Mouse (Mus musculus): ENCODE data around the gene Csn1s2a. TPM values are rescaled to one million over a fixed set of nuclear protein-coding genes. Genes with fewer than 3 reads are reported as not detected.
"Not testable (repeated sequence)": the region's sequence is repeated elsewhere in the genome, so short reads cannot be mapped to it uniquely, and the experiment has no call there.

The Csn1s2a gene
- not detected in 2 replicates for polyA plus RNA-seq (2014; fragmentation: Nextera tagmentation; extraction: Ambion mirVana)

GRCm38 (mm10) chr5:87774267-87774666 is at the start of gene Csn1s2a:
TSS of gene Csn1s2a (plus strand) at chr5:87774567.
- H3K27me3 ChIP-seq (ENCODE audit: control insufficient read depth, insufficient read depth, low read length) = no peaks in the 10 kb centered on the region
- no peak within 1 kb of the TSS for H3K9ac ChIP-seq (ENCODE audit: low read depth, low read length)
- H3K9me3 ChIP-seq (replicated peaks; ENCODE audit: control insufficient read depth, low read length) = no peaks in the 10 kb centered on the region
- no peaks in the 10 kb centered on the region for H3K36me3 ChIP-seq (ENCODE audit: control insufficient read depth, insufficient read depth, low read length)
- no peak within 1 kb of the TSS for H3K27ac ChIP-seq (ENCODE audit: low read depth, low read length)
- H3K4me1 ChIP-seq (ENCODE audit: control insufficient read depth, insufficient read depth, low read length) = no peaks in the 10 kb centered on the region
- no peak within 1 kb of the TSS for H3K4me2 ChIP-seq
- ATAC-seq (replicated peaks; ENCODE audit: insufficient number of reproducible peaks, low FRiP score, low TSS enrichment) = no peak
- 72% methylated on average over 1 of the region's 1 CpGs for WGBS (ENCODE audit: insufficient replicate concordance)
- no peak within 1 kb of the TSS for H3K4me3 ChIP-seq (ENCODE audit: low read depth, low read length)

DNA sequence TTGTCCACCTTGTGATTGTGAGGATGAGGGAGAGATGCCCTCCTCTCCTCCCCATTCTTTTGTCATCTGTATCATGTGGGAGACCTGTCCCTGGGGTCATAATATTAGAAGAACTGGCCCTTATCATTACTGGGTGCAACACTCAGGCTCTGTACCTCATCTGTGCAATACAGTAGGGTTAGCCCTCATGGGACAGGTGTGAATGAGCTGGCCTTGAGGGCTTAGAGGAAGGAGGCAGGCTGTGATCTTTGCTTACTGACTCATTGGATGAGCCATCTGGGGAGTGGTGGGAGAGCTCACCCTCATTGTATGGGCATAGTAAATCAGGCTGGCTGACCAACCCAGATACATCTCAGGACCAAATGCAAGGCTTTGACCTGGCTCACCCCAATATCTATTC is 39.5 kb upstream of the Csn1s2a start:
- ATAC-seq (replicated peaks; ENCODE audit: insufficient number of reproducible peaks, low FRiP score, low TSS enrichment) = no peak
- H3K36me3 ChIP-seq (ENCODE audit: control insufficient read depth, insufficient read depth, low read length) = no peaks in the 10 kb centered on the region
- H3K9me3 ChIP-seq (replicated peaks; ENCODE audit: control insufficient read depth, low read length) = no peaks in the 10 kb centered on the region
- no peak overlapping the region for H3K4me2 ChIP-seq
- H3K27ac ChIP-seq (ENCODE audit: low read depth, low read length) = no peak overlapping the region
- H3K27me3 ChIP-seq (ENCODE audit: control insufficient read depth, insufficient read depth, low read length) = no peaks in the 10 kb centered on the region
- no peaks in the 10 kb centered on the region for H3K4me1 ChIP-seq (ENCODE audit: control insufficient read depth, insufficient read depth, low read length)
- H3K9ac ChIP-seq (ENCODE audit: low read depth, low read length) = no peak overlapping the region
- H3K4me3 ChIP-seq (ENCODE audit: low read depth, low read length) = no peak overlapping the region

- WGBS (ENCODE audit: insufficient replicate concordance) = 93% methylated on average over 1 of the region's 1 CpGs
- no peak for ATAC-seq (replicated peaks; ENCODE audit: insufficient number of reproducible peaks, low FRiP score, low TSS enrichment)
- Histone ChIP-seq H3K4me3 (ENCODE audit: low read depth, low read length) (no peak overlapping the region), H3K9me3 (replicated peaks; ENCODE audit: control insufficient read depth, low read length) (no peaks in the 10 kb centered on the region), H3K36me3 (ENCODE audit: control insufficient read depth, insufficient read depth, low read length) (no peaks in the 10 kb centered on the region), H3K4me1 (ENCODE audit: control insufficient read depth, insufficient read depth, low read length) (no peaks in the 10 kb centered on the region), H3K27me3 (ENCODE audit: control insufficient read depth, insufficient read depth, low read length) (no peaks in the 10 kb centered on the region), H3K4me2 (no peak overlapping the region), H3K9ac (ENCODE audit: low read depth, low read length) (no peak overlapping the region), H3K27ac (ENCODE audit: low read depth, low read length) (no peak overlapping the region)
Observed at GRCm38 (mm10) chr5:87753471-87753870, 20.9 kb upstream of the Csn1s2a start.

DNA sequence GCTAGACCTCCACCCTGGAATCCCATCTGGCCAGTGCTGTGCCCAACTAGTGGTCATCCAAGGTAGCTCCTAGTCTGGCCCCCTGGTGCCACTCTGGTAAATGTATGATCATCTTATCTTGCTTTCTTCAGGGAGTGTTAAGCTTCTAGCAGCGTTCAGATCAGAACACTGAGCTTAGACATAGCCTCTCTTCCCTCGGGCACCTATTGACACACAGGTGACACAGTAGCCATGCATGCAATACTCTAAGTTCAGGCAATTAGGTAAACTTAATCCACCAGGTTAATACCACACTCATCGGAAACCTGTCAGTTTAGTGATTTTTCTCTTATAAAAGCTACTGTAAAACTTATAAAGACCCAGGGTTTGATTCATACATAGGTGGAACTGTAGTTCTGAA is 9.8 kb upstream of the Csn1s2a start:
- H3K4me1 ChIP-seq (ENCODE audit: control insufficient read depth, insufficient read depth, low read length) = no peaks in the 10 kb centered on the region
- 65% methylated on average over 3 of the region's 3 CpGs for WGBS (ENCODE audit: insufficient replicate concordance)

GRCm38 (mm10) chr5:87772151-87772550 is 2.2 kb upstream of the Csn1s2a start:
- H3K9me3 ChIP-seq (replicated peaks; ENCODE audit: control insufficient read depth, low read length); H3K4me3 ChIP-seq (ENCODE audit: low read depth, low read length); H3K27ac ChIP-seq (ENCODE audit: low read depth, low read length); H3K27me3 ChIP-seq (ENCODE audit: control insufficient read depth, insufficient read depth, low read length); H3K4me1 ChIP-seq (ENCODE audit: control insufficient read depth, insufficient read depth, low read length); H3K36me3 ChIP-seq (ENCODE audit: control insufficient read depth, insufficient read depth, low read length); ATAC-seq (replicated peaks; ENCODE audit: insufficient number of reproducible peaks, low FRiP score, low TSS enrichment); H3K4me2 ChIP-seq; H3K9ac ChIP-seq (ENCODE audit: low read depth, low read length): not testable (repeated sequence)
- 44% methylated on average over 2 of the region's 2 CpGs for WGBS (ENCODE audit: insufficient replicate concordance)

More for the DNA sequence above, 9.8 kb upstream of the Csn1s2a start:
- Histone ChIP-seq H3K27me3 (ENCODE audit: control insufficient read depth, insufficient read depth, low read length) (no peaks in the 10 kb centered on the region), H3K4me3 (ENCODE audit: low read depth, low read length) (no peak overlapping the region), H3K9me3 (replicated peaks; ENCODE audit: control insufficient read depth, low read length) (no peaks in the 10 kb centered on the region), H3K4me2 (no peak overlapping the region), H3K36me3 (ENCODE audit: control insufficient read depth, insufficient read depth, low read length) (no peaks in the 10 kb centered on the region), H3K9ac (ENCODE audit: low read depth, low read length) (no peak overlapping the region), H3K27ac (ENCODE audit: low read depth, low read length) (no peak overlapping the region)
- no peak for ATAC-seq (replicated peaks; ENCODE audit: insufficient number of reproducible peaks, low FRiP score, low TSS enrichment)

DNA sequence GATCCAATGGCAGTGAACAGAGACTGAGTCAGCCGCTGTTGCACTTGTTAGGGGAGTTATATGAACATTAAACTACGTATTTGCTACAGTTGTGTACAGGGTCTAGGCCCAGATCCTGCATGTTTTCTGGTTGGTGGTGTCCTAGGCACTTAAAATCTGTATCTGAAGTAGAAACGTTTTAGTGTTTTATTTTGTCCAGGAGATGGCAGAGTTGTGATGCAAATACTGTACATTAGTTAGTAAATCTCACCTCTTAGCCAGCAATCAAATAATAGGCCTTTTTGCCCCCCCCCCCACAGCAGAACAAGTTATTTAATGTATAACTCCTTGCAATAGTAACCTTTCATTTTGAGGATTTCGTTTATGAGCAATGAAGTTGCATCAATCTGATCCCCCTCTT is 8.4 kb downstream of the Csn1s2a start:
- H3K9me3 ChIP-seq (replicated peaks; ENCODE audit: control insufficient read depth, low read length) = no peaks in the 10 kb centered on the region
- H3K4me2 ChIP-seq = no peak overlapping the region
- H3K9ac ChIP-seq (ENCODE audit: low read depth, low read length) = no peak overlapping the region
- H3K36me3 ChIP-seq (ENCODE audit: control insufficient read depth, insufficient read depth, low read length) = no peaks in the 10 kb centered on the region
- WGBS (ENCODE audit: insufficient replicate concordance) = 40% methylated on average over 4 of the region's 4 CpGs
- no peak overlapping the region for H3K4me3 ChIP-seq (ENCODE audit: low read depth, low read length)
- no peaks in the 10 kb centered on the region for H3K27me3 ChIP-seq (ENCODE audit: control insufficient read depth, insufficient read depth, low read length)
- ATAC-seq (replicated peaks; ENCODE audit: insufficient number of reproducible peaks, low FRiP score, low TSS enrichment) = no peak
- H3K4me1 ChIP-seq (ENCODE audit: control insufficient read depth, insufficient read depth, low read length) = no peaks in the 10 kb centered on the region
- H3K27ac ChIP-seq (ENCODE audit: low read depth, low read length) = no peak overlapping the region

DNA sequence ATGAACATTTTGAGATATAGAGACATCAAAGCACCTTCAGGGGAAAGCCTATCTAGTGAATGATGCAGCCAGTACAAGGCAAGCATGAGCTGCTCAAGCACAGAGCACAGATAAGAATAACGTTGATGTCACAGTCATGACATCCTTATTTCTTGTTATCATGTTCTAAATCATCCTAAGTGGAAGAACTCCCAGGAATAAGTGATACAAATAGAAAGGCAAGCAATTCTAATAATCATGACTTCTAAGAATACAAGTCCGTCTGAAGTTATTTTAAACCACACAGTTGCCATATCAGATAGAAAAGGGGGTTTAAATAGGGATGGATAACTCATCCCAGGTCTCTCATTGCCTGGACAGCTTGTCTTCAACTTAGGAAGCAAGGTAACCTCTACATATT is 33.4 kb downstream of the Csn1s2a start, which contains the start of gene Csn1s2b:
Gene Csn1s2b (plus strand): TSS at position 301 of the 400 bp plus-strand sequence.
- 53% methylated on average over 2 of the region's 2 CpGs for WGBS (ENCODE audit: insufficient replicate concordance)
- H3K27ac ChIP-seq (ENCODE audit: low read depth, low read length) = no peak within 1 kb of the TSS
- no peak for ATAC-seq (replicated peaks; ENCODE audit: insufficient number of reproducible peaks, low FRiP score, low TSS enrichment)

DNA sequence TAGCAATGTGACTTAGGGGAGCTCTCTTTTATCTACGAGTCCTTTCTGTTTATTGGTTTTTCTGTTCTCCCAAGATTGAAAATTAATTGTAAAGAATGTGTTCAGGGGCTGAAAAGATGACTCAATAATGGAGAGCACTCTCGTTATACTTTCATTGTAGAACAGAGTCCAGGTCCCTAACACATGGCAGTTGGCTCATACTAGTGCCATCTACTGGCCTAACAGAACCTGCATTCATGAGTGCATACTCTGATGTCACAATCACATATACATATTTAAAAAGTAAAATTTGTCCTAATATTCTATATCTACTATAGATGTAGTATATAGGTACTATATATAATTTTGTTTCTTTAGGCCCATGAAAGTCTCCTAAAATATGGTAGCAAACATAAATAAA is 34.9 kb downstream of the Csn1s2a start:
- Histone ChIP-seq H3K9me3 (replicated peaks; ENCODE audit: control insufficient read depth, low read length) (no peaks in the 10 kb centered on the region), H3K4me1 (ENCODE audit: control insufficient read depth, insufficient read depth, low read length) (no peaks in the 10 kb centered on the region), H3K36me3 (ENCODE audit: control insufficient read depth, insufficient read depth, low read length) (no peaks in the 10 kb centered on the region), H3K27ac (ENCODE audit: low read depth, low read length) (no peak overlapping the region), H3K4me2 (no peak overlapping the region), H3K27me3 (ENCODE audit: control insufficient read depth, insufficient read depth, low read length) (no peaks in the 10 kb centered on the region), H3K4me3 (ENCODE audit: low read depth, low read length) (no peak overlapping the region), H3K9ac (ENCODE audit: low read depth, low read length) (no peak overlapping the region)
- ATAC-seq (replicated peaks; ENCODE audit: insufficient number of reproducible peaks, low FRiP score, low TSS enrichment) = no peak
- WGBS (ENCODE audit: insufficient replicate concordance) = 64% methylated on average over 2 of the region's 2 CpGs

More for the DNA sequence above, 33.4 kb downstream of the Csn1s2a start, which contains the start of gene Csn1s2b:
- Histone ChIP-seq H3K4me2 (no peak within 1 kb of the TSS), H3K27me3 (ENCODE audit: control insufficient read depth, insufficient read depth, low read length) (no peaks in the 10 kb centered on the region), H3K9ac (ENCODE audit: low read depth, low read length) (no peak within 1 kb of the TSS), H3K4me3 (ENCODE audit: low read depth, low read length) (no peak within 1 kb of the TSS), H3K4me1 (ENCODE audit: control insufficient read depth, insufficient read depth, low read length) (no peaks in the 10 kb centered on the region), H3K9me3 (replicated peaks; ENCODE audit: control insufficient read depth, low read length) (no peaks in the 10 kb centered on the region), H3K36me3 (ENCODE audit: control insufficient read depth, insufficient read depth, low read length) (no peaks in the 10 kb centered on the region)

- H3K9me3 ChIP-seq (replicated peaks; ENCODE audit: control insufficient read depth, low read length) = no peaks in the 10 kb centered on the region
- H3K4me2 ChIP-seq = no peak within 1 kb of the TSS
- H3K4me3 ChIP-seq (ENCODE audit: low read depth, low read length) = no peak within 1 kb of the TSS
- H3K9ac ChIP-seq (ENCODE audit: low read depth, low read length) = no peak within 1 kb of the TSS
- no peaks in the 10 kb centered on the region for H3K36me3 ChIP-seq (ENCODE audit: control insufficient read depth, insufficient read depth, low read length)
- no peaks in the 10 kb centered on the region for H3K27me3 ChIP-seq (ENCODE audit: control insufficient read depth, insufficient read depth, low read length)
- WGBS (ENCODE audit: insufficient replicate concordance) = 69% methylated on average over 1 of the region's 1 CpGs
- no peak for ATAC-seq (replicated peaks; ENCODE audit: insufficient number of reproducible peaks, low FRiP score, low TSS enrichment)
- no peak within 1 kb of the TSS for H3K27ac ChIP-seq (ENCODE audit: low read depth, low read length)
- H3K4me1 ChIP-seq (ENCODE audit: control insufficient read depth, insufficient read depth, low read length) = no peaks in the 10 kb centered on the region
Observed at GRCm38 (mm10) chr5:87825386-87825785, 51.0 kb downstream of the Csn1s2a start, which contains the start of gene Prr27. TSS of gene Prr27 (plus strand) at chr5:87825686.
